Mouse (Mus musculus) limb, embryonic 14.5 days (tissue): ENCODE data around the gene Hsd17b11. TPM values are rescaled to one million over a fixed set of nuclear protein-coding genes. Genes with fewer than 3 reads are reported as not detected.

Source experiments
- ATAC-seq: fragments of 200-750 bp; cut with Nextera tagmentation; 2 replicates; pipeline ENCODE4 v1.8.0; 2017; ENCODE audit warnings: low read depth, moderate number of reproducible peaks, moderate TSS enrichment; ENCODE audit not compliant: low FRiP score
- DNase-seq: peaks from one replicate; pipeline ENCODE4 v3.0.0-alpha.2; 2015; ENCODE audit warnings: low spot score
- H3K27ac ChIP-seq: fragments of 300-500 bp; sonication (generic); replicated peaks from 2 replicates; pipeline ENCODE4 v1.5.1; 2014; ENCODE audit warnings: low read depth, mild to moderate bottlenecking, low read length, moderate library complexity, mixed read lengths
- H3K27me3 ChIP-seq: fragments of 300-500 bp; sonication (generic); 2 replicates; pipeline ENCODE4 v1.6.1; 2014; ENCODE audit warnings: low read length, mixed read lengths; ENCODE audit not compliant: control insufficient read depth, insufficient read depth
- H3K36me3 ChIP-seq: fragments of 300-500 bp; sonication (generic); 2 replicates; pipeline ENCODE4 v1.6.1; 2014; ENCODE audit warnings: mild to moderate bottlenecking, low read length, moderate library complexity, mixed read lengths; ENCODE audit not compliant: control insufficient read depth, insufficient read depth
- H3K4me1 ChIP-seq: fragments of 300-500 bp; sonication (generic); 2 replicates; pipeline ENCODE4 v1.6.1; 2014; ENCODE audit warnings: antibody characterized with exemption, low read length, mixed read lengths; ENCODE audit not compliant: control insufficient read depth, insufficient read depth
- H3K4me2 ChIP-seq: fragments of 300-500 bp; sonication (generic); replicated peaks from 2 replicates; pipeline ENCODE4 v1.6.1; 2014; ENCODE audit warnings: low read depth, mild to moderate bottlenecking, low read length, moderate library complexity; ENCODE audit not compliant: severe bottlenecking
- H3K4me3 ChIP-seq: fragments of 300-500 bp; sonication (generic); replicated peaks from 2 replicates; pipeline ENCODE4 v1.5.1; 2014; ENCODE audit warnings: low read length
- H3K9ac ChIP-seq: fragments of 300-500 bp; sonication (generic); 2 replicates; pipeline ENCODE4 v1.6.1; 2014; ENCODE audit warnings: mild to moderate bottlenecking, low read depth, low read length, moderate library complexity; ENCODE audit not compliant: severe bottlenecking
- H3K9me3 ChIP-seq: fragments of 300-500 bp; sonication (generic); 2 replicates; pipeline ENCODE4 v1.6.1; 2016; ENCODE audit warnings: low read length; ENCODE audit not compliant: control insufficient read depth
- POLR2A ChIP-seq: fragments of 200-500 bp; IDR thresholded peaks from 2 replicates; pipeline ENCODE4 v1.8.0; 2012; ENCODE audit warnings: inconsistent platforms, mild to moderate bottlenecking, moderate library complexity, borderline replicate concordance; ENCODE audit not compliant: insufficient read depth, insufficient read length; ENCODE audit errors: extremely low read depth
- WGBS: fragments of 180-500 bp; shearing (Covaris S2); extraction: QIAGEN DNeasy Blood & Tissue Kit; methylation state at CpG from one replicate; pipeline ENCODE4 v1.1.7; 2014; 5-methylcytosine and 5-hydroxymethylcytosine counted together
- microRNA-seq: library from miRNA; unstranded; fragments of <30 nt; microRNA quantifications from one replicate; pipeline ENCODE4, GENCODE M21; 2016
- polyA plus RNA-seq, 2 experiments: library from polyadenylated mRNA; depleted of rRNA in 1 of 2; stranded (reverse) in 1 of 2; unstranded in 1 of 2; fragments of >200 nt; fragmentation: Nextera tagmentation in 1 of 2; extraction: Ambion mirVana in 1 of 2; gene quantifications; 2 replicates each; pipeline versions ENCODE4 v1.2.1 to v1.2.3; 2012 to 2014

Gene Hsd17b11
- polyA plus RNA-seq, 2 experiments: 3.5 to 16.2 TPM

GRCm38 (mm10) chr5:103943183-103943582 is 78.5 kb downstream of the Hsd17b11 start:
- Histone ChIP-seq H3K4me1 (peaks cover 10% of the 10 kb centered on the region; the same call in 1 of the 2 replicates), H3K9me3 (no peaks in the 10 kb centered on the region), H3K4me3 (no peak overlapping the region), H3K9ac (no peak overlapping the region), H3K4me2 (no peak overlapping the region), H3K27ac (no peak overlapping the region), H3K36me3 (no peaks in the 10 kb centered on the region), H3K27me3 (no peaks in the 10 kb centered on the region)
- no peak for TF ChIP-seq POLR2A
- no peak for DNase-seq
- ATAC-seq: no peak
- WGBS: 40% methylated on average over 6 of the region's 6 CpGs

- no peak for TF ChIP-seq POLR2A
- H3K9ac ChIP-seq: no peak overlapping the region
- H3K27ac ChIP-seq: no peak overlapping the region
- H3K27me3 ChIP-seq: no peaks in the 10 kb centered on the region
- no peak for ATAC-seq
- H3K9me3 ChIP-seq: no peaks in the 10 kb centered on the region
- no peak overlapping the region for H3K4me3 ChIP-seq
- no peaks in the 10 kb centered on the region for H3K36me3 ChIP-seq
- H3K4me2 ChIP-seq: no peak overlapping the region
- no peak for DNase-seq
- peaks cover 10% of the 10 kb centered on the region; the same call in 1 of the 2 replicates for H3K4me1 ChIP-seq
- 47% methylated on average over 1 of the region's 1 CpGs for WGBS
Measured at GRCm38 (mm10) chr5:103939856-103940255, 81.9 kb downstream of the Hsd17b11 start.

Small RNA genes within 50 kb of the gene (microRNA-seq; reads per million reads assigned to microRNA genes)
- 1.4 reads per million for gene Mir5619

Other genes with a start within 250 kb of the Hsd17b11 start
- gene Klhl8, start 110.7 kb downstream of the Hsd17b11 start, polyA plus RNA-seq (2012; rRNA removed): 11.7 and 11.8 TPM in 2 replicates
- gene Klhl8, start 110.7 kb downstream of the Hsd17b11 start, polyA plus RNA-seq (2014; fragmentation: Nextera tagmentation; extraction: Ambion mirVana): 14.8 and 15.5 TPM in 2 replicates
- gene Hsd17b13, start 44.5 kb downstream of the Hsd17b11 start, polyA plus RNA-seq (2012; rRNA removed): 0.04 and 0.08 TPM in 2 replicates
- gene Hsd17b13, start 44.5 kb downstream of the Hsd17b11 start, polyA plus RNA-seq (2014; fragmentation: Nextera tagmentation; extraction: Ambion mirVana): 0.17 TPM in 1 of 2 replicates, not detected in the other
- gene Nudt9, start 24.4 kb upstream of the Hsd17b11 start, polyA plus RNA-seq (2012; rRNA removed): 42.8 and 48.0 TPM in 2 replicates
- gene Nudt9, start 24.4 kb upstream of the Hsd17b11 start, polyA plus RNA-seq (2014; fragmentation: Nextera tagmentation; extraction: Ambion mirVana): 58.6 and 59.9 TPM in 2 replicates
- gene Gm17660, start 55.7 kb upstream of the Hsd17b11 start, polyA plus RNA-seq (2012; rRNA removed): not detected in 2 replicates
- gene Gm17660, start 55.7 kb upstream of the Hsd17b11 start, polyA plus RNA-seq (2014; fragmentation: Nextera tagmentation; extraction: Ambion mirVana): not detected in 2 replicates
- 47.7 and 68.4 TPM in 2 replicates for gene Sparcl1, start 91.8 kb upstream of the Hsd17b11 start, polyA plus RNA-seq (2012; rRNA removed)
- 63.9 and 67.8 TPM in 2 replicates for gene Sparcl1, start 91.8 kb upstream of the Hsd17b11 start, polyA plus RNA-seq (2014; fragmentation: Nextera tagmentation; extraction: Ambion mirVana)
- gene Dspp, start 148.8 kb upstream of the Hsd17b11 start, polyA plus RNA-seq (2012; rRNA removed): not detected in 2 replicates
- not detected in 2 replicates for gene Dspp, start 148.8 kb upstream of the Hsd17b11 start, polyA plus RNA-seq (2014; fragmentation: Nextera tagmentation; extraction: Ambion mirVana)
- 2.5 and 3.0 TPM in 2 replicates for gene Dmp1, start 180.7 kb upstream of the Hsd17b11 start, polyA plus RNA-seq (2012; rRNA removed)
- gene Dmp1, start 180.7 kb upstream of the Hsd17b11 start, polyA plus RNA-seq (2014; fragmentation: Nextera tagmentation; extraction: Ambion mirVana): 5.1 and 5.8 TPM in 2 replicates